Mouse (Mus musculus) CH12.LX (cell line): ENCODE measurements at regions not wholly inside any gene's neighbourhood (a gene's known extent, or its start where the extent isn't known, plus 50 kb on each side); places are given as distances from the start of the nearest gene placed in this dataset.

Experiments used
- CTCF ChIP-seq, 2 experiments: IDR thresholded peaks in 1 of 2; conservative IDR thresholded peaks in 1 of 2; 2 replicates each; pipeline ENCODE4 v1.5.1; 2011 to 2012; ENCODE audit warnings: low read depth in 2 of 2, low read length in 2 of 2, improper control_type of control experiment in 1 of 2, inconsistent platforms in 1 of 2, mild to moderate bottlenecking in 1 of 2, moderate library complexity in 1 of 2
- ELF1 ChIP-seq: IDR thresholded peaks from 2 replicates; pipeline ENCODE4 v1.6.1; 2014; ENCODE audit warnings: low read depth, mild to moderate bottlenecking, inconsistent platforms, low read length, improper control_type of control experiment
- EP300 ChIP-seq: IDR thresholded peaks from 2 replicates; pipeline ENCODE4 v1.6.1; 2011; ENCODE audit warnings: low read length, improper control_type of control experiment
- ETS1 ChIP-seq: conservative IDR thresholded peaks from 2 replicates; pipeline ENCODE4 v1.6.1; 2012; ENCODE audit warnings: low read depth, mild to moderate bottlenecking, inconsistent platforms, low read length, improper control_type of control experiment, moderate library complexity
- MXI1 ChIP-seq: IDR thresholded peaks from 2 replicates; pipeline ENCODE4 v1.6.1; 2011; ENCODE audit warnings: mild to moderate bottlenecking, low read depth, low read length, improper control_type of control experiment
- NRF1 ChIP-seq: IDR thresholded peaks from 2 replicates; pipeline ENCODE4 v1.6.1; 2014; ENCODE audit warnings: low read depth, mild to moderate bottlenecking, inconsistent platforms, low read length, improper control_type of control experiment, moderate library complexity
- TBP ChIP-seq: conservative IDR thresholded peaks from 2 replicates; pipeline ENCODE4 v1.6.1; 2011; ENCODE audit warnings: low read depth, low read length, improper control_type of control experiment
- TCF12 ChIP-seq: IDR thresholded peaks from 2 replicates; pipeline ENCODE4 v1.6.1; 2014; ENCODE audit warnings: low read depth, mild to moderate bottlenecking, inconsistent platforms, low read length, improper control_type of control experiment

DNA sequence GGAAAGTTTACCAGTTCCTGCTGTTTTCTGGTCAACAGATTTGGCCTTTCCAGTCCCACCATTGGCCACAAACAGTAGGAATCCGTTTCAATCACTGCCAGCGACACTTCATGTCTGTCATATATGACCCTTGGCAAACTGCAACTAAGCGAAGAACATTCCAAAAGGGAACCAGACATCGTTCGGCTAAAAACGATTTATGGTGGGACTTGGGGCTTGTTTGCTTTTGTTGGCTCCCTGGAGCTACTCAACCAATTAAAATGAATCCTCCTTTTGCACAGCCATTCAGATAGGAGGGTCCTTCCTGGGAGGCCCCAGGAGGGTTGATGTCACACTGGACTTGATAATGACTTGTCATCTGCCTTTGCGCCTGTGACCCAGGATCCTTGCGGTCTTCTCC is 490.9 kb upstream of the Etaa1 start:
- TF ChIP-seq TBP: no peak
- TF ChIP-seq CTCF (conservative IDR thresholded peaks at IDR 0.05 in 1 of 2, IDR thresholded peaks at IDR 0.05 in 1 of 2; ENCODE audit: low read depth in 2 of 2, low read length in 2 of 2): no peak
- no peak for TF ChIP-seq NRF1
- TF ChIP-seq MXI1: no peak
- TF ChIP-seq EP300: no peak
- no peak for TF ChIP-seq TCF12
- TF ChIP-seq ETS1: no peak
- TF ChIP-seq ELF1: no peak
